Mouse (Mus musculus): ENCODE data around the gene Cdyl2. TPM values are rescaled to one million over a fixed set of nuclear protein-coding genes. Genes with fewer than 3 reads are reported as not detected.

Gene Cdyl2
- polyA plus RNA-seq, 1 experiment: 3.1 TPM

- TF ChIP-seq CTCF (IDR thresholded peaks at IDR 0.05; ENCODE audit: control insufficient read depth, insufficient read depth, low read length): no peak
- no peak for TF ChIP-seq POLR2A (IDR thresholded peaks at IDR 0.05; ENCODE audit: borderline replicate concordance, control insufficient read depth, low read depth, low read length)
- Histone ChIP-seq H3K4me3 (replicated peaks; ENCODE audit: control insufficient read depth, low read depth, low read length) (no peak overlapping the region), H3K27ac (ENCODE audit: control insufficient read depth, insufficient read depth, low read depth, low read length, poor library complexity) (peak overlapping the region; percentile 33; the same call in 1 of the 2 replicates), H3K4me1 (ENCODE audit: control insufficient read depth, insufficient read depth, low read length) (peaks cover 3% of the 10 kb centered on the region; the same call in 1 of the 2 replicates)
- WGBS: 82% methylated on average over 14 of the region's 14 CpGs
These were observed 142.7 kb downstream of the Cdyl2 start for GRCm38 (mm10) chr8:116590106-116590505.

GRCm38 (mm10) chr8:116587616-116588468, 144.9 kb downstream of the Cdyl2 start:
- WGBS: 56% methylated on average over 19 of the region's 19 CpGs
- Histone ChIP-seq H3K27ac (ENCODE audit: control insufficient read depth, insufficient read depth, low read depth, low read length, poor library complexity) (peak overlapping the region; percentile 40), H3K4me1 (ENCODE audit: control insufficient read depth, insufficient read depth, low read length) (peaks cover 3% of the 10 kb centered on the region; the same call in 1 of the 2 replicates), H3K4me3 (replicated peaks; ENCODE audit: control insufficient read depth, low read depth, low read length) (no peak overlapping the region)
- TF ChIP-seq CTCF (IDR thresholded peaks at IDR 0.05; ENCODE audit: control insufficient read depth, insufficient read depth, low read length) (no peak), POLR2A (IDR thresholded peaks at IDR 0.05; ENCODE audit: borderline replicate concordance, control insufficient read depth, low read depth, low read length) (no peak)

- 42% methylated on average over 11 of the region's 11 CpGs for WGBS
- no peak for TF ChIP-seq CTCF (IDR thresholded peaks at IDR 0.05; ENCODE audit: control insufficient read depth, insufficient read depth, low read length)
- TF ChIP-seq POLR2A (IDR thresholded peaks at IDR 0.05; ENCODE audit: borderline replicate concordance, control insufficient read depth, low read depth, low read length): no peak
- Histone ChIP-seq H3K4me1 (ENCODE audit: control insufficient read depth, insufficient read depth, low read length) (no peaks in the 10 kb centered on the region), H3K27ac (ENCODE audit: control insufficient read depth, insufficient read depth, low read depth, low read length, poor library complexity) (0 out of 2 replicates have a peak overlapping the region, but pooled peaks have one; percentile 5), H3K4me3 (replicated peaks; ENCODE audit: control insufficient read depth, low read depth, low read length) (peak overlapping the region; percentile 22)
These were observed 151.3 kb downstream of the Cdyl2 start for GRCm38 (mm10) chr8:116581318-116582019.

GRCm38 (mm10) chr8:116576732-116577131, 156.1 kb downstream of the Cdyl2 start:
- H3K4me1 ChIP-seq (ENCODE audit: control insufficient read depth, insufficient read depth, low read length): no peaks in the 10 kb centered on the region
- H3K27ac ChIP-seq (ENCODE audit: control insufficient read depth, insufficient read depth, low read depth, low read length, poor library complexity): no peak overlapping the region
- TF ChIP-seq POLR2A (IDR thresholded peaks at IDR 0.05; ENCODE audit: borderline replicate concordance, control insufficient read depth, low read depth, low read length): no peak
- no peak for TF ChIP-seq CTCF (IDR thresholded peaks at IDR 0.05; ENCODE audit: control insufficient read depth, insufficient read depth, low read length)
- 86% methylated on average over 2 of the region's 2 CpGs for WGBS
- no peak overlapping the region for H3K4me3 ChIP-seq (replicated peaks; ENCODE audit: control insufficient read depth, low read depth, low read length)

GRCm38 (mm10) chr8:116573085-116573484, 159.7 kb downstream of the Cdyl2 start:
- no peak for TF ChIP-seq CTCF (IDR thresholded peaks at IDR 0.05; ENCODE audit: control insufficient read depth, insufficient read depth, low read length)
- TF ChIP-seq POLR2A (IDR thresholded peaks at IDR 0.05; ENCODE audit: borderline replicate concordance, control insufficient read depth, low read depth, low read length): no peak
- Histone ChIP-seq H3K4me3 (replicated peaks; ENCODE audit: control insufficient read depth, low read depth, low read length) (no peak overlapping the region), H3K27ac (ENCODE audit: control insufficient read depth, insufficient read depth, low read depth, low read length, poor library complexity) (no peak overlapping the region), H3K4me1 (ENCODE audit: control insufficient read depth, insufficient read depth, low read length) (no peaks in the 10 kb centered on the region)
- 89% methylated on average over 5 of the region's 5 CpGs for WGBS

- no peak for TF ChIP-seq POLR2A (IDR thresholded peaks at IDR 0.05; ENCODE audit: borderline replicate concordance, control insufficient read depth, low read depth, low read length)
- no peak for TF ChIP-seq CTCF (IDR thresholded peaks at IDR 0.05; ENCODE audit: control insufficient read depth, insufficient read depth, low read length)
- peaks cover 2% of the 10 kb centered on the region; the same call in 1 of the 2 replicates for H3K4me1 ChIP-seq (ENCODE audit: control insufficient read depth, insufficient read depth, low read length)
- 54% methylated on average over 3 of the region's 3 CpGs for WGBS
- H3K27ac ChIP-seq (ENCODE audit: control insufficient read depth, insufficient read depth, low read depth, low read length, poor library complexity): no peak overlapping the region
- no peak overlapping the region for H3K4me3 ChIP-seq (replicated peaks; ENCODE audit: control insufficient read depth, low read depth, low read length)
These were observed 180.0 kb downstream of the Cdyl2 start for GRCm38 (mm10) chr8:116552778-116553177.

- 30% methylated on average over 6 of the region's 6 CpGs for WGBS
- TF ChIP-seq POLR2A (IDR thresholded peaks at IDR 0.05; ENCODE audit: borderline replicate concordance, control insufficient read depth, low read depth, low read length) (no peak), CTCF (IDR thresholded peaks at IDR 0.05; ENCODE audit: control insufficient read depth, insufficient read depth, low read length) (no peak)
- no peak overlapping the region for H3K27ac ChIP-seq (ENCODE audit: control insufficient read depth, insufficient read depth, low read depth, low read length, poor library complexity)
- H3K4me3 ChIP-seq (replicated peaks; ENCODE audit: control insufficient read depth, low read depth, low read length): no peak overlapping the region
- H3K4me1 ChIP-seq (ENCODE audit: control insufficient read depth, insufficient read depth, low read length): peaks cover 2% of the 10 kb centered on the region; the same call in 1 of the 2 replicates
These were observed 180.5 kb downstream of the Cdyl2 start for GRCm38 (mm10) chr8:116552255-116552654.

GRCm38 (mm10) chr8:116543366-116543765, 189.4 kb downstream of the Cdyl2 start:
- WGBS: 2% methylated on average over 1 of the region's 1 CpGs
- Histone ChIP-seq H3K27ac (ENCODE audit: control insufficient read depth, insufficient read depth, low read depth, low read length, poor library complexity) (no peak overlapping the region), H3K4me1 (ENCODE audit: control insufficient read depth, insufficient read depth, low read length) (no peaks in the 10 kb centered on the region; the same call in 1 of the 2 replicates), H3K4me3 (replicated peaks; ENCODE audit: control insufficient read depth, low read depth, low read length) (no peak overlapping the region)
- TF ChIP-seq POLR2A (IDR thresholded peaks at IDR 0.05; ENCODE audit: borderline replicate concordance, control insufficient read depth, low read depth, low read length) (no peak), CTCF (IDR thresholded peaks at IDR 0.05; ENCODE audit: control insufficient read depth, insufficient read depth, low read length) (no peak)

Measured in bone marrow, adult 2 months (tissue).